Mouse (Mus musculus) megakaryocyte, adult 5-6 weeks (primary cell): ENCODE data around the gene Slc25a48. TPM values are rescaled to one million over a fixed set of nuclear protein-coding genes. Genes with fewer than 3 reads are reported as not detected.
A peak's percentile ranks its signal among the peaks of the same experiment; 100 is the strongest.

Experiments used
- ATAC-seq: 2 replicates; pipeline ENCODE4 v1.8.0; 2016; ENCODE audit warnings: mild to moderate bottlenecking, inconsistent platforms; ENCODE audit not compliant: poor library complexity, severe bottlenecking
- total RNA-seq, 2 experiments: library from RNA; stranded (forward) in 1 of 2; stranded (reverse) in 1 of 2; fragments of 153-499, 151-499 nt in 1 of 2; fragments of 221-1000, 200-1000 nt in 1 of 2; gene quantifications; 2 replicates each; pipeline versions ENCODE4 v1.2.3 to v1.2.4; 2015 to 2017

The Slc25a48 gene
- not detected in 2 replicates for total RNA-seq (2015)
- not detected in 2 replicates for total RNA-seq (2017)

GRCm38 (mm10) chr13:56438211-56439075 is at the start of gene Slc25a48:
Gene Slc25a48 (plus strand): TSS chr13:56438355.
- ATAC-seq = no peak

GRCm38 (mm10) chr13:56397572-56397971 is 40.6 kb upstream of the Slc25a48 start:
- no peak for ATAC-seq

- no peak for ATAC-seq
Measured at GRCm38 (mm10) chr13:56401186-56401585, 37.0 kb upstream of the Slc25a48 start.

GRCm38 (mm10) chr13:56403381-56404086 is 34.6 kb upstream of the Slc25a48 start:
- no peak for ATAC-seq

GRCm38 (mm10) chr13:56404511-56405140 is 33.5 kb upstream of the Slc25a48 start:
- ATAC-seq = no peak

- no peak for ATAC-seq
Measured at GRCm38 (mm10) chr13:56412286-56412873, 25.8 kb upstream of the Slc25a48 start.

- no peak for ATAC-seq
Measured at GRCm38 (mm10) chr13:56418685-56419483, 19.3 kb upstream of the Slc25a48 start.

- no peak for ATAC-seq
Measured at GRCm38 (mm10) chr13:56419538-56419937, 18.6 kb upstream of the Slc25a48 start.

- ATAC-seq = no peak
Measured at GRCm38 (mm10) chr13:56422072-56422723, 16.0 kb upstream of the Slc25a48 start.

GRCm38 (mm10) chr13:56425931-56426330 is 12.2 kb upstream of the Slc25a48 start:
- ATAC-seq = no peak

- no peak for ATAC-seq
Measured at GRCm38 (mm10) chr13:56426365-56426764, 11.8 kb upstream of the Slc25a48 start, which contains the start of gene Gm3045. Gene Gm3045 (plus strand): TSS chr13:56426594.

- ATAC-seq = peak; percentile 47
Measured at GRCm38 (mm10) chr13:56428724-56429500, 9.2 kb upstream of the Slc25a48 start.

GRCm38 (mm10) chr13:56432496-56432895 is 5.7 kb upstream of the Slc25a48 start:
- ATAC-seq = no peak

- ATAC-seq = no peak
Measured at GRCm38 (mm10) chr13:56433466-56433865, 4.7 kb upstream of the Slc25a48 start.

- no peak for ATAC-seq
Measured at GRCm38 (mm10) chr13:56434311-56434751, 3.8 kb upstream of the Slc25a48 start.

GRCm38 (mm10) chr13:56435615-56436287 is 2.4 kb upstream of the Slc25a48 start:
- ATAC-seq = no peak

- ATAC-seq = no peak
Measured at GRCm38 (mm10) chr13:56443411-56443810, 5.3 kb downstream of the Slc25a48 start.

GRCm38 (mm10) chr13:56444112-56444511 is 6.0 kb downstream of the Slc25a48 start:
- ATAC-seq = no peak
